Comparison of ENCODE assay signal across 7 mouse cellular contexts in the genomic region with DNA sequence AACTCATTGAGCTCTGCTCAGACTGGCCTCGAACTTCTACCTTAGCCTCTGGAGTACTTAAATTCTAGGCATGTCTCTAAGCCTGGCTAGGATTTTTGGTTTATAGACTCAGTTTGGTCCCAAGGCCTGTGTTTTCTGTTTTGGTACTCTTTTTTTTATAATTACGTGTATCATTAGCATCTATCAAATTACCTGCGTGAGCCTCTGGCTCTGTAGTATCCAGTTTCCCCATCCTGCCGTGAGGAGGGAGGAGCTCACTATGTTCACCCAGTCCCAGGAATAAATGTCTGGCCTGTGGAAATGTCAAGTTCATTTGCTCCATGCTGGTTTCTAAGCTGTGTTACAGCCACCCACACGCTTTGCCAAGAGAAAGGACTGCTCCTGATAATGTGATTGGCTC. TPM values are rescaled to one million over a fixed set of nuclear protein-coding genes. Genes with fewer than 3 reads are reported as not detected.
DNase-seq lines count a peak whose midpoint lies in the region; ATAC-seq and TF ChIP-seq lines count a peak whose summit lies in the region.

No protein-coding gene starts in this region.

- H3K9me3 ChIP-seq in lung, embryonic 15.5 days = no peaks in the 10 kb centered on the region
- no peaks in the 10 kb centered on the region for H3K9me3 ChIP-seq in embryonic facial prominence, embryonic 15.5 days (replicated peaks)
- H3K9me3 ChIP-seq in intestine, postnatal 0 days (ENCODE audit: control insufficient read depth) = no peaks in the 10 kb centered on the region
- H3K9me3 ChIP-seq in stomach, embryonic 14.5 days (ENCODE audit: control insufficient read depth, low read depth, low read length) = no peaks in the 10 kb centered on the region

- no peak for DNase-seq in lung, postnatal 36 days
- no peak for DNase-seq in layer of hippocampus, adult 18-20 months (ENCODE audit: low spot score in 2 of 2)

- H3K4me1 ChIP-seq in lung, embryonic 15.5 days = peaks cover 75% of the 10 kb centered on the region
- H3K4me1 ChIP-seq in embryonic facial prominence, embryonic 15.5 days = peaks cover 63% of the 10 kb centered on the region
- peaks cover 32% of the 10 kb centered on the region for H3K4me1 ChIP-seq in intestine, postnatal 0 days (replicated peaks; ENCODE audit: control insufficient read depth, insufficient read depth, low read length)
- peaks cover 58% of the 10 kb centered on the region for H3K4me1 ChIP-seq in stomach, embryonic 14.5 days (ENCODE audit: control insufficient read depth, insufficient read depth, low read length)

- TF ChIP-seq CTCF in intestine, postnatal 0 days (IDR thresholded peaks at IDR 0.05; ENCODE audit: low read depth) = no peak

- ATAC-seq in lung, embryonic 15.5 days (ENCODE audit: borderline replicate concordance, extremely low read depth, low FRiP score, low TSS enrichment) = no peak
- no peak for ATAC-seq in embryonic facial prominence, embryonic 15.5 days (ENCODE audit: insufficient number of reproducible peaks, low FRiP score, low TSS enrichment, low read depth)
- no peak for ATAC-seq in intestine, postnatal 0 days
- ATAC-seq in stomach, embryonic 14.5 days (ENCODE audit: insufficient number of reproducible peaks, insufficient read depth, low FRiP score, low read depth) = no peak
- ATAC-seq in megakaryocyte-erythroid progenitor cell, adult 5-6 weeks (replicated peaks; ENCODE audit: low FRiP score, low TSS enrichment, poor library complexity, severe bottlenecking) = no peak

- H3K4me3 ChIP-seq in lung, embryonic 15.5 days = peak overlapping the region; percentile 70
- H3K4me3 ChIP-seq in embryonic facial prominence, embryonic 15.5 days (replicated peaks) = peak overlapping the region; percentile 28
- peak overlapping the region; percentile 98 for H3K4me3 ChIP-seq in intestine, postnatal 0 days (ENCODE audit: low read depth, low read length)
- peak overlapping the region; percentile 98; the same call in 1 of the 2 replicates for H3K4me3 ChIP-seq in stomach, embryonic 14.5 days (ENCODE audit: low read depth, low read length)

- 0 out of 2 replicates have a peak overlapping the region, but pooled peaks have one; percentile 24 for H3K27ac ChIP-seq in lung, embryonic 15.5 days
- no peak overlapping the region for H3K27ac ChIP-seq in embryonic facial prominence, embryonic 15.5 days (replicated peaks)
- H3K27ac ChIP-seq in intestine, postnatal 0 days (ENCODE audit: low read depth, low read length) = peak overlapping the region; percentile 28; the same call in 1 of the 2 replicates
- 0 out of 2 replicates have a peak overlapping the region, but pooled peaks have one; percentile 11 for H3K27ac ChIP-seq in stomach, embryonic 14.5 days (ENCODE audit: low read length)

- H3K4me2 ChIP-seq in lung, embryonic 15.5 days = peak overlapping the region; percentile 68
- peak overlapping the region; percentile 68 for H3K4me2 ChIP-seq in embryonic facial prominence, embryonic 15.5 days (replicated peaks)
- H3K4me2 ChIP-seq in intestine, postnatal 0 days (replicated peaks; ENCODE audit: low read depth) = peak overlapping the region; percentile 60
- peak overlapping the region; percentile 76 for H3K4me2 ChIP-seq in stomach, embryonic 14.5 days (replicated peaks; ENCODE audit: low read depth, low read length)

- 0 out of 2 replicates have a peak overlapping the region, but pooled peaks have one; percentile 10 for H3K9ac ChIP-seq in lung, embryonic 15.5 days
- no peak overlapping the region for H3K9ac ChIP-seq in embryonic facial prominence, embryonic 15.5 days
- no peak overlapping the region for H3K9ac ChIP-seq in intestine, postnatal 0 days (ENCODE audit: low read depth, low read length)
- peak overlapping the region; percentile 15; the same call in 1 of the 2 replicates for H3K9ac ChIP-seq in stomach, embryonic 14.5 days (replicated peaks; ENCODE audit: low read depth, low read length)

- H3K36me3 ChIP-seq in lung, embryonic 15.5 days = no peaks in the 10 kb centered on the region
- H3K36me3 ChIP-seq in embryonic facial prominence, embryonic 15.5 days = no peaks in the 10 kb centered on the region
- no peaks in the 10 kb centered on the region; the same call in 1 of the 2 replicates for H3K36me3 ChIP-seq in intestine, postnatal 0 days (ENCODE audit: control insufficient read depth, insufficient read depth)
- H3K36me3 ChIP-seq in stomach, embryonic 14.5 days (ENCODE audit: control insufficient read depth, insufficient read depth, low read length) = no peaks in the 10 kb centered on the region

- H3K27me3 ChIP-seq in lung, embryonic 15.5 days = no peaks in the 10 kb centered on the region
- H3K27me3 ChIP-seq in embryonic facial prominence, embryonic 15.5 days = no peaks in the 10 kb centered on the region
- no peaks in the 10 kb centered on the region for H3K27me3 ChIP-seq in intestine, postnatal 0 days (replicated peaks; ENCODE audit: control insufficient read depth, insufficient read depth, low read length)
- no peaks in the 10 kb centered on the region for H3K27me3 ChIP-seq in stomach, embryonic 14.5 days (ENCODE audit: control insufficient read depth, insufficient read depth, low read length)

- 33% methylated on average over 5 of the region's 5 CpGs for WGBS in lung, embryonic 15.5 days
- WGBS in embryonic facial prominence, embryonic 15.5 days = 22% methylated on average over 5 of the region's 5 CpGs
- 34% methylated on average over 5 of the region's 5 CpGs for WGBS in intestine, postnatal 0 days
- WGBS in stomach, embryonic 14.5 days = 28% methylated on average over 5 of the region's 5 CpGs

RNA-seq across cellular contexts. Expression of gene Fam160b1, which starts 2.1 kb away (rescaled TPM):
- 14.0 and 15.0 TPM in 2 replicates for polyA plus RNA-seq in lung, embryonic 15.5 days (2015; fragmentation: Nextera tagmentation; extraction: Ambion mirVana)
- polyA plus RNA-seq in embryonic facial prominence, embryonic 15.5 days (2015; fragmentation: Nextera tagmentation; extraction: Ambion mirVana) = 15.3 and 16.3 TPM in 2 replicates
- polyA plus RNA-seq in intestine, postnatal 0 days (2015; fragmentation: Nextera tagmentation; extraction: Ambion mirVana) = 13.9 and 14.9 TPM in 2 replicates
- 16.6 and 20.4 TPM in 2 replicates for polyA plus RNA-seq in stomach, embryonic 14.5 days (2014; fragmentation: Nextera tagmentation; extraction: Ambion mirVana)
- total RNA-seq in layer of hippocampus, adult 18-20 months (2021) = 10 to 100 TPM; 22.7 to 23.4 TPM
- 20.3 and 23.7 TPM in 2 replicates for total RNA-seq in megakaryocyte-erythroid progenitor cell, adult 5-6 weeks (2014; fragmentation: Nextera tagmentation)
- total RNA-seq in megakaryocyte-erythroid progenitor cell, adult 5-6 weeks (2017) = 9.7 and 14.6 TPM in 2 replicates

RNA-seq across cellular contexts. Expression of gene Ablim1, which starts 47.9 kb away (rescaled TPM):
- 39.3 and 48.2 TPM in 2 replicates for polyA plus RNA-seq in lung, embryonic 15.5 days (2015; fragmentation: Nextera tagmentation; extraction: Ambion mirVana)
- 67.7 and 71.3 TPM in 2 replicates for polyA plus RNA-seq in embryonic facial prominence, embryonic 15.5 days (2015; fragmentation: Nextera tagmentation; extraction: Ambion mirVana)
- polyA plus RNA-seq in intestine, postnatal 0 days (2015; fragmentation: Nextera tagmentation; extraction: Ambion mirVana) = 24.4 and 28.7 TPM in 2 replicates
- polyA plus RNA-seq in stomach, embryonic 14.5 days (2014; fragmentation: Nextera tagmentation; extraction: Ambion mirVana) = 36.9 and 43.7 TPM in 2 replicates
- total RNA-seq in layer of hippocampus, adult 18-20 months (2021) = 10 to 100 TPM; 73.4 to 75.7 TPM
- total RNA-seq in megakaryocyte-erythroid progenitor cell, adult 5-6 weeks (2014; fragmentation: Nextera tagmentation) = 9.2 and 10.9 TPM in 2 replicates
- total RNA-seq in megakaryocyte-erythroid progenitor cell, adult 5-6 weeks (2017) = 1.5 and 6.3 TPM in 2 replicates

Comparison
In these comparisons a context has a peak if more than half of its experiments do, and no peak if none do; other contexts are left out.
1. H3K4me3 ChIP-seq: peak in every context shown above with its lines; median percentile 98 in intestine, postnatal 0 days; 98 in stomach, embryonic 14.5 days; 70 in lung, embryonic 15.5 days; 28 in embryonic facial prominence, embryonic 15.5 days.
2. H3K9ac ChIP-seq: peak in lung, embryonic 15.5 days (single experiment) and stomach, embryonic 14.5 days (single experiment); none in embryonic facial prominence, embryonic 15.5 days (single experiment) and intestine, postnatal 0 days (single experiment).
3. Peak in every context shown above with its lines, with median percentiles within 50 percentile points of each other: H3K4me2 ChIP-seq.